Mouse (Mus musculus): ENCODE measurements around the gene Tulp4.

GRCm38 (mm10) chr17:6161916-6162315 is 55.7 kb downstream of the Tulp4 start:
- TF ChIP-seq CHD2 (IDR thresholded peaks at IDR 0.05; ENCODE audit: low read depth, low read length) (no peak), ZNF384 (IDR thresholded peaks at IDR 0.05; ENCODE audit: low read depth, low read length) (no peak), ZC3H11A (IDR thresholded peaks at IDR 0.05; ENCODE audit: borderline replicate concordance, low read depth, low read length) (no peak)

Measured in ES-E14 (cell line).